ENCODE assay signal across 9 mouse cellular contexts in genomic region chr11:33827829-33828206, GRCm38 (mm10).
A peak's percentile ranks its signal among the peaks of the same experiment; 100 is the strongest.
DNase-seq lines count a peak whose midpoint lies in the region; ATAC-seq and TF ChIP-seq lines count a peak whose summit lies in the region.
"Had no signal": no experiment of that assay in that cellular context is flagged by ENCODE, and none has a peak within 500 bp of the region (broad histone marks: within the 10 kb centered on the region; RNA-seq: fewer than 3 reads in every experiment).

No protein-coding gene starts in this region.

- no peak for ATAC-seq in forebrain, embryonic 11.5 days (replicated peaks; ENCODE audit: low FRiP score)
- ATAC-seq in hindbrain, postnatal 0 days: peak; percentile 24; the same call in 1 of the 2 replicates
- no peak for ATAC-seq in neural tube, embryonic 14.5 days (ENCODE audit: low read depth)
- ATAC-seq in liver, embryonic 11.5 days (replicated peaks; ENCODE audit: low FRiP score): no peak

- no peak overlapping the region for H3K9ac ChIP-seq in forebrain, embryonic 11.5 days (ENCODE audit: low read length)
- 0 out of 2 replicates have a peak overlapping the region, but pooled peaks have one; percentile 28 for H3K9ac ChIP-seq in hindbrain, postnatal 0 days (replicated peaks; ENCODE audit: low read length)
- H3K9ac ChIP-seq in neural tube, embryonic 14.5 days (replicated peaks; ENCODE audit: low read depth, low read length): no peak overlapping the region
- no peak overlapping the region for H3K9ac ChIP-seq in liver, embryonic 11.5 days (ENCODE audit: low read depth, low read length)
- H3K9ac ChIP-seq: neural tube, embryonic 12.5 days had no signal

- no peaks in the 10 kb centered on the region for H3K27me3 ChIP-seq in forebrain, embryonic 10.5 days (ENCODE audit: poor library complexity, severe bottlenecking)
- H3K27me3 ChIP-seq in forebrain, embryonic 11.5 days (ENCODE audit: control insufficient read depth, insufficient read depth, low read length): no peaks in the 10 kb centered on the region
- H3K27me3 ChIP-seq in cerebellum, adult 2 months (ENCODE audit: control insufficient read depth, insufficient read depth, low read length): no peaks in the 10 kb centered on the region
- no peaks in the 10 kb centered on the region for H3K27me3 ChIP-seq in hindbrain, postnatal 0 days (ENCODE audit: insufficient read depth, low read length)
- H3K27me3 ChIP-seq in neural tube, embryonic 14.5 days (ENCODE audit: control insufficient read depth, insufficient read depth, low read length): no peaks in the 10 kb centered on the region
- no peaks in the 10 kb centered on the region for H3K27me3 ChIP-seq in liver, embryonic 11.5 days (replicated peaks; ENCODE audit: control insufficient read depth, insufficient read depth, low read length)
- H3K27me3 ChIP-seq: neural tube, embryonic 12.5 days had no signal

- no peaks in the 10 kb centered on the region for H3K9me3 ChIP-seq in forebrain, embryonic 10.5 days
- H3K9me3 ChIP-seq in forebrain, embryonic 11.5 days (ENCODE audit: control insufficient read depth, low read length): no peaks in the 10 kb centered on the region
- no peaks in the 10 kb centered on the region for H3K9me3 ChIP-seq in hindbrain, postnatal 0 days (ENCODE audit: low read length)
- no peaks in the 10 kb centered on the region for H3K9me3 ChIP-seq in neural tube, embryonic 14.5 days (ENCODE audit: control insufficient read depth, low read length)
- H3K9me3 ChIP-seq in liver, embryonic 11.5 days (ENCODE audit: control insufficient read depth, low read length): no peaks in the 10 kb centered on the region
- H3K9me3 ChIP-seq: neural tube, embryonic 12.5 days had no signal

- TF ChIP-seq POLR2A in cerebellum, adult 2 months (IDR thresholded peaks at IDR 0.05; ENCODE audit: borderline replicate concordance, insufficient read depth, low read length): no peak

- H3K4me3 ChIP-seq in forebrain, embryonic 10.5 days: no peak overlapping the region
- H3K4me3 ChIP-seq in forebrain, embryonic 11.5 days (ENCODE audit: low read depth, low read length): no peak overlapping the region
- H3K4me3 ChIP-seq in cerebellum, adult 2 months (replicated peaks; ENCODE audit: insufficient read depth, low read depth, low read length): peak overlapping the region; percentile 17
- H3K4me3 ChIP-seq in hindbrain, postnatal 0 days (ENCODE audit: low read length): no peak overlapping the region
- no peak overlapping the region for H3K4me3 ChIP-seq in neural tube, embryonic 14.5 days (ENCODE audit: low read depth, low read length)
- no peak overlapping the region for H3K4me3 ChIP-seq in liver, embryonic 11.5 days (ENCODE audit: low read depth, low read length)
- H3K4me3 ChIP-seq: neural tube, embryonic 12.5 days had no signal

- H3K4me2 ChIP-seq in forebrain, embryonic 11.5 days (ENCODE audit: low read depth, low read length, severe bottlenecking): no peak overlapping the region
- no peak overlapping the region for H3K4me2 ChIP-seq in hindbrain, postnatal 0 days (ENCODE audit: low read depth, low read length)
- H3K4me2 ChIP-seq in neural tube, embryonic 14.5 days (ENCODE audit: low read depth, low read length): no peak overlapping the region
- H3K4me2 ChIP-seq in liver, embryonic 11.5 days: no peak overlapping the region
- H3K4me2 ChIP-seq: neural tube, embryonic 12.5 days had no signal

- no peak for TF ChIP-seq CTCF in cerebellum, adult 2 months (IDR thresholded peaks at IDR 0.05; ENCODE audit: borderline replicate concordance, insufficient read depth, low read depth, low read length)
- TF ChIP-seq CTCF in hindbrain, postnatal 0 days (IDR thresholded peaks at IDR 0.05; ENCODE audit: low read depth): no peak

- H3K27ac ChIP-seq in forebrain, embryonic 10.5 days: 0 out of 2 replicates have a peak overlapping the region, but pooled peaks have one; percentile 40
- no peak overlapping the region for H3K27ac ChIP-seq in forebrain, embryonic 11.5 days (ENCODE audit: low read depth, low read length)
- no peak overlapping the region for H3K27ac ChIP-seq in cerebellum, adult 2 months (ENCODE audit: insufficient read depth, low read length)
- peak overlapping the region; percentile 56 for H3K27ac ChIP-seq in hindbrain, postnatal 0 days
- H3K27ac ChIP-seq in neural tube, embryonic 14.5 days (ENCODE audit: low read depth, low read length): peak overlapping the region; percentile 50
- no peak overlapping the region for H3K27ac ChIP-seq in liver, embryonic 11.5 days (ENCODE audit: low read depth, low read length)
- H3K27ac ChIP-seq: neural tube, embryonic 12.5 days had no signal

- DNase-seq in forebrain, embryonic 10.5 days (ENCODE audit: extremely low spot score, low spot score): no peak
- DNase-seq in forebrain, embryonic 11.5 days (ENCODE audit: low spot score): no peak
- DNase-seq in cerebellum, adult 2 months: peak; percentile 93 to 94
- peak; percentile 80 for DNase-seq in hindbrain, postnatal 0 days (ENCODE audit: low spot score)
- DNase-seq in spleen, postnatal 36 days (ENCODE audit: low spot score in 2 of 2): no peak
- no peak for DNase-seq in ovary, postnatal 36 days (ENCODE audit: low spot score)
- no peak for DNase-seq in liver, embryonic 11.5 days (ENCODE audit: low spot score)

- no peaks in the 10 kb centered on the region for H3K36me3 ChIP-seq in forebrain, embryonic 10.5 days (replicated peaks)
- H3K36me3 ChIP-seq in forebrain, embryonic 11.5 days (ENCODE audit: control insufficient read depth, insufficient read depth, low read length): no peaks in the 10 kb centered on the region
- H3K36me3 ChIP-seq in hindbrain, postnatal 0 days (ENCODE audit: insufficient read depth, low read length): no peaks in the 10 kb centered on the region
- no peaks in the 10 kb centered on the region for H3K36me3 ChIP-seq in neural tube, embryonic 14.5 days (ENCODE audit: control insufficient read depth, insufficient read depth, low read length)
- no peaks in the 10 kb centered on the region for H3K36me3 ChIP-seq in liver, embryonic 11.5 days (ENCODE audit: control insufficient read depth, insufficient read depth, low read length)
- H3K36me3 ChIP-seq: neural tube, embryonic 12.5 days had no signal

- 82% methylated on average over 6 of the region's 6 CpGs for WGBS in forebrain, embryonic 10.5 days
- WGBS in forebrain, embryonic 11.5 days: 78% methylated on average over 6 of the region's 6 CpGs
- 2% methylated on average over 6 of the region's 6 CpGs for WGBS in cerebellum, adult 2 months
- WGBS in hindbrain, postnatal 0 days: 26% methylated on average over 6 of the region's 6 CpGs
- 64% methylated on average over 6 of the region's 6 CpGs for WGBS in neural tube, embryonic 14.5 days
- 69% methylated on average over 6 of the region's 6 CpGs for whole genome bisulfite sequencing in liver, embryonic 11.5 days

- H3K4me1 ChIP-seq in forebrain, embryonic 10.5 days: peaks cover 18% of the 10 kb centered on the region
- peaks cover 4% of the 10 kb centered on the region; the same call in 1 of the 2 replicates for H3K4me1 ChIP-seq in forebrain, embryonic 11.5 days (replicated peaks; ENCODE audit: control insufficient read depth, insufficient read depth, low read length)
- H3K4me1 ChIP-seq in cerebellum, adult 2 months (ENCODE audit: control insufficient read depth, insufficient read depth, low read length): peaks cover 16% of the 10 kb centered on the region
- peaks cover 27% of the 10 kb centered on the region for H3K4me1 ChIP-seq in hindbrain, postnatal 0 days (ENCODE audit: insufficient read depth, low read length)
- peaks cover 10% of the 10 kb centered on the region; the same call in 1 of the 2 replicates for H3K4me1 ChIP-seq in neural tube, embryonic 14.5 days (ENCODE audit: control insufficient read depth, insufficient read depth, low read length)
- H3K4me1 ChIP-seq in liver, embryonic 11.5 days (replicated peaks; ENCODE audit: control insufficient read depth, insufficient read depth, low read length): no peaks in the 10 kb centered on the region

Comparison
In these comparisons a context has a peak if more than half of its experiments do, and no peak if none do; other contexts are left out.
1. H3K27ac ChIP-seq: peak in forebrain, embryonic 10.5 days (single experiment), hindbrain, postnatal 0 days (single experiment) and neural tube, embryonic 14.5 days (single experiment); none in forebrain, embryonic 11.5 days (single experiment), cerebellum, adult 2 months (single experiment) and liver, embryonic 11.5 days (single experiment).
2. DNase-seq: peak in cerebellum, adult 2 months (2 of 2) and hindbrain, postnatal 0 days (single experiment); none in forebrain, embryonic 10.5 days (single experiment), forebrain, embryonic 11.5 days (single experiment), spleen, postnatal 36 days (0 of 2), ovary, postnatal 36 days (single experiment) and liver, embryonic 11.5 days (single experiment).